Mouse (Mus musculus) activated CD4-positive, CD25-positive, alpha-beta regulatory T cell (primary cell): ENCODE results near the gene Cd48. TPM values are rescaled to one million over a fixed set of nuclear protein-coding genes. Genes with fewer than 3 reads are reported as not detected.

ENCODE experiments used
- polyA plus RNA-seq, 2 experiments: library from polyadenylated mRNA; unstranded; fragments of 100-300 nt; shearing (Covaris generic); gene quantifications; one replicate each; pipeline ENCODE4 v1.2.1; 2017

The Cd48 gene
- 100 to 1,000 TPM; 364 to 636 TPM for polyA plus RNA-seq

GRCm38 (mm10) chr1:171681531-171682299 lies at the start of gene Cd48:
TSS of gene Cd48 (plus strand) at chr1:171682009.

GRCm38 (mm10) chr1:171652734-171653133 lies 29.1 kb upstream of the Cd48 start, which contains the start of gene Slamf7:
TSS of gene Slamf7 (minus strand) at chr1:171653035.

Other genes starting within 250 kb of the Cd48 start
- under 1 TPM; 0.24 to 0.96 TPM for gene F11r, start 244.5 kb upstream of the Cd48 start, polyA plus RNA-seq
- 10 to 100 TPM; 10.7 to 12.7 TPM for gene Alyref2, start 178.5 kb upstream of the Cd48 start, polyA plus RNA-seq
- gene Itln1, start 146.7 kb upstream of the Cd48 start, polyA plus RNA-seq, result not detected
- under 1 TPM; 0.66 to 0.70 TPM for gene Cd244a, start 122.8 kb upstream of the Cd48 start, polyA plus RNA-seq
- 100 to 1,000 TPM; 138 to 139 TPM for gene Ly9, start 74.6 kb upstream of the Cd48 start, polyA plus RNA-seq
- gene Slamf7, start 29.0 kb upstream of the Cd48 start, polyA plus RNA-seq, result 10 to 100 TPM in 1 of 2 experiments, 1 to 10 TPM in 1; 9.4 to 18.5 TPM
- gene Slamf1, start 85.1 kb downstream of the Cd48 start, polyA plus RNA-seq, result 10 to 100 TPM; 52.5 to 76.3 TPM
- 100 to 1,000 TPM; 116 to 121 TPM for gene Cd84, start 157.7 kb downstream of the Cd48 start, polyA plus RNA-seq
- gene Gm10521, start 213.7 kb downstream of the Cd48 start, polyA plus RNA-seq, result under 1 TPM; 0.37 to 0.47 TPM
- gene Slamf6, start 235.5 kb downstream of the Cd48 start, polyA plus RNA-seq, result 100 to 1,000 TPM; 564 to 674 TPM